Mouse (Mus musculus) granulocyte monocyte progenitor cell, adult 5-6 weeks (primary cell): ENCODE results near the gene Wdr90. TPM values are rescaled to one million over a fixed set of nuclear protein-coding genes. Genes with fewer than 3 reads are reported as not detected.

ENCODE experiments used
- ATAC-seq: replicated peaks from 2 replicates; pipeline ENCODE4 v1.8.0; 2016; ENCODE audit warnings: mild to moderate bottlenecking, moderate TSS enrichment, inconsistent platforms; ENCODE audit not compliant: poor library complexity, severe bottlenecking
- total RNA-seq, 2 experiments: library from RNA; stranded (forward) in 1 of 2; stranded (reverse) in 1 of 2; fragments of 200-712, 200-1000 nt in 1 of 2; fragments of >200 nt in 1 of 2; fragmentation: Nextera tagmentation in 1 of 2; gene quantifications; 2 replicates each; pipeline ENCODE4 v1.2.3; 2014 to 2017

Gene Wdr90
- total RNA-seq (2014; fragmentation: Nextera tagmentation), result 64.7 and 66.9 TPM in 2 replicates
- total RNA-seq (2017), result 11.8 and 15.0 TPM in 2 replicates

DNA sequence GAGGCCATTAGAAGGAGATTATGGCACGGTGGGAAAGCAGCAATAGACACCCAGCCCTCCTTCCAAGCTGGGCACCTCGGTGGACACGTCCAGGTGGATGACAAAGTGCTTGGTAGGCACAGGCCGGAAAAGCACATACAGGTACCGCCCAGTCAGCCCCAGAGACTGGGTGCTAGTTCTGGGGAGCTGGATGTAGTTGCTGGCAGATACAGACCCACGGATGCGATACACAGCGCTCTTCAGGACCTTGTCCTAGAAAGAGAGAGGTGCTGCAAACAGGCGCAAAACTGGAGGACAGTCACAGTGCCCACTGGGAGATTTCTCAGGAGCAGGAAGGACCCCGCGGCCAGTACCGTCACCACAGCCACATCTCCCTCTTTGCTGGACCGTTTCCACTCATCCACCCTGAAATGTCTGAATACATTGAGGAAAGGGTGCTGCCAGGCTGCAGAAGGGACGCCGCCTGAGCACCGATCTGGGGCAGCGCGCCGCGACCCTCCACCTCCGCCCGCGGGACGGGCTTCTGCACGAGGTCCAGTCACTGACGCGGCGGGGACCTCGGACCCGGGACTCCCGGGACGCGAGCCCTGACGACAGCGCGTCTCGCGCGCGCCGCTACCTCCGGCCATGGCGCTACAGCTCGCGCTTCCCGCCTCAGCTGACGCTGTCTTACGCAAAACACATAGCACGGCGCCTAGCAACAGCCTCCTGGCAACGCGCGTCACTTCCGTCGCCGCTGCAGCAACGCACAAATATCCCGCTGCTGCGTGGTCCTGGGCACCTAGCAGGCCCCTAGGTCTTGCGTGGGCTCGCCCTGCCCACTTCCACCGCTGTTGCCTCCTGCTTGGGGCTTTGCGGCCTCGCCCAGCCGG lies at the start of gene Wdr90:
Gene Wdr90, minus strand, starts transcription at position 670 of the 872 bp plus-strand sequence.
- peak; percentile 97 for ATAC-seq

DNA sequence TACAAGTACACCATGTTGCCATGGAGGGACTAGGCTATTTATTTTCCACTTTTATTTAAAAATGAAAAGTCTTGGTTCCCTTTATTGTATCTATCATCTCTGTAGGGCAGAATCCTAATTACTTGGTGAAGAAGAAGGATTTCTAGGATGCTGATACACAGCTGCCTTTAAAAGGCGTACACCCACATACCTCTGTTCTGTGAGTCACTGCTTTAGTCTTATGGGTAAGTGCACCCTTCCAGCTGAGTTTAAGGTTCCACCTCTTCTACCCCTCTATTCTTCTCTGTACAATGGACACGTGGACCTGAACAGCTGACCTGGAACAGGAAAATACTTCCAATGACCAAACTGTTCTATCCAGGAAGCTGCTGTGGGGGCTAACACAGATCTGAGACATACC lies 46.3 kb upstream of the Wdr90 start:
- no peak for ATAC-seq

DNA sequence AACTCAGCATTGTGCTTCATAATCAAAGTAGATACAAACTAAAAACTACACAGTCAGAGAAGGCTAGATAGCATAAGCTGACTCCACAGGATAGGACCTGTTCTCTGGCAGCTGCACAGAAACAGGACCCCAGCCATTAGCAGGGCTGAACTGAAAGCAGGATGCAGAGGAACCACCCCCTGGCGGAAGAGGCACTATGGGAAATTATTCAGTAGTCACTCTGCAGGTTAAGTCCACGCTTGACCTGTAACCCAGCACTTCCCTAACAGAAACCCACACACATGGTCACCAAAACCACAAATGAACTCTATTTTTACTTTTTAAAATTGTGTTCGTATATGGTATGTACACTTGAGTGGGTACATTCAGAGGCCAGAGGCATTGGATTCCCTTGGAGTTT lies 41.8 kb upstream of the Wdr90 start:
- no peak for ATAC-seq

DNA sequence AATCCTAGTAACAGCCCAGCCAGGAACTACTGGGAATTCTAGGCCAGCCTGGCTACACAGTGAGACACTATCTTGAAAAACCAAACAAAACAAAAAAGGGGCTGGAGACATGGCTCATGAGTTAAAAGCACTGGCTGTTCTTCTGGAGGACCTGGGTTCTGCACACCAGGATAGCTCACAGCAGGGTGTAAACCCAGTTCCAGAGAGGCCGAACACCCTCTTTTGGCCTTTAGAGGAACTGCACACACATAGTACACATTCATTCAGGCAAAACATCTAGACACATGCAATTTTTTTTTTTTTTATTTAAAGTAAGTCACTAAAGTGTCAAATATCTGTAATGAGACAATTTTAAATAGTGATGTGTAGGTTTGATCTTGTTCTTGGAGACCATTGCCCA lies 38.9 kb upstream of the Wdr90 start:
- no peak for ATAC-seq

DNA sequence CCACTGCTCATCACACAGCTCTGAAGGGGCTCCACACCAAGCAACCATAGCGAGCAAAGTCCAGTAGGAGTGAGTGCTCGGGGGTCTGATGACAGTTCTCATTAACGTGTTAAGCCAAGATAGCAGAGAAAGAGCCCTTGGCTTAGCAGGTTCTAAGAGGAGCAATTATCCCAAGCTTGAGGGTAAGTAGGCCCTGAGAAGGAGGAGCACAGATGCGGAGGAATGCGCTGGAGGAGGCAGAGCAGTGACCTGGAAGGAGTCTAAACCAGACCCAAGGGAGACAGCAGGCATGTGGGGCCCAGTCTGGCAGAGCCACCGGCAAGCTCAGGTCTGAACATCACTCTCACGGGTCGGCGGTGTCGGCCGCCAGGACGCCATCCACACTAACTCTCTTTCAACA lies 34.6 kb upstream of the Wdr90 start:
- no peak for ATAC-seq

DNA sequence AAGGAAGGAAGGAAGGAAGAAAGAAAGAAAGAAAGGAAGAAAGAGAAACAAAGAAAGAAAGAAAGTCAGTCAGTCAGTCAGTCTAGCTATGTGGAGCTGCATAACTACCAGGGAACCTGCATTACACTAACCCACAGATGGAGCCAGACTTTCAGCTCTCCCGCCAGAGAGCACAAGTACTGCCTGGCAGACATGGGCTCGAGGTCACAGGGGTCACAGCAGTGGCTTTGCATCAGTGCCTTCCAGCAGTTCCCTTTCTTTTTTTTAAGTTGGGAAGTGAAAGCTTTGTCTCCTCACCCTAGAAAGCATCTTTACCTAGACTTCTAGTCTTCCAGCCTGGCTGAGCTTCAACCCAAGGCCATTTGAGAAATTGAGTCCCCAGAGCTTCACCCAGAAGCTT lies 34.1 kb upstream of the Wdr90 start:
- ATAC-seq, result peak; percentile 27; the same call in 1 of the 2 replicates

DNA sequence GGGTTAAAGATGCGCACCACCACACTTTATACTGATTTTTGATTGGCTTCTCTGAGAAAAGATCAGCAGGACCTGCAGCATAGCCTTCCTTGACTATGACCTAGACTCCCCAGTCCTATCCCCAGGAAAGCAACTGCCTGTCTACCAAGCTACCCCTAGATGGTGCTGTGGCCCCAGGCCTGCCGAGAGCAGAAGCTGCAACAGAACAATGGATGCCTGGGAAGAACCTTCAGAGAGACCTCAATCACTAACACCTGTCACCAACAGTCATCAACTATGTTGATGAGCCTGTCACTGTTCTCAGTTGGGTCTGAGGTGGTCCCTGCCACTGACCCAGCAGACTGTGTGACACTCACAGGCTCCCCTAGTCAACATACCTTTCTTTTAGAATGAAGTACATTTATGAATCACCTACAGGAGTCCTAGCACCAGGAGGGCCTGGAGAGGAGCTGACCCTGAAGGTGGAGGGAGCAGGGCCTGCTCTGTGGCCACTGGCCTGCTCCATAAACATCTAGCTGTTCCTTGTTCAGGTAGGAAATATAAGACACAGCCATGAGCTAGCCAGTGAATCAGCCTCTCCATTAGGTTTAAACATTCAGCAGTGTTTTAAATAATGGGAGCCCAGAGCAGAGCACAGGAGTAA lies 32.8 kb upstream of the Wdr90 start:
- peak; percentile 85 for ATAC-seq

DNA sequence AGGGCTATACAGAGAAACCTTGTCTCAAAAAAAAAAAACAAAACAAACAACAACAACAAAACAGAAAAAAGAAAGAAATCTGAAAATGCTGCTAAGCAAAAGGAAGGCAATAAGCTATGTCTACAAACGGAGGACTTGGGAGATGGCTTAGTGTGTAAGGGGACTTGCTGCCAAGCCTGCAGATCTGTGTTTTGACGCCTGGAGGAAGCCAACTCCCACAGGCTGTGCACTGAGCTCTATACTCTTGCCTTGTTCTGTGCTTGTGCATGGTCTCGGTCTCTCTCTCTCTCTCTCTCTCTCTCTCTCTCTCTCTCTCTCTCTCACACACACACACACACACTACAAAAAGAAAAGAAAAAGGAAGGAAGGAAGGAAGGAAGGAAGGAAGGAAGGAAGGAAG lies 27.5 kb upstream of the Wdr90 start:
- ATAC-seq, result no peak

DNA sequence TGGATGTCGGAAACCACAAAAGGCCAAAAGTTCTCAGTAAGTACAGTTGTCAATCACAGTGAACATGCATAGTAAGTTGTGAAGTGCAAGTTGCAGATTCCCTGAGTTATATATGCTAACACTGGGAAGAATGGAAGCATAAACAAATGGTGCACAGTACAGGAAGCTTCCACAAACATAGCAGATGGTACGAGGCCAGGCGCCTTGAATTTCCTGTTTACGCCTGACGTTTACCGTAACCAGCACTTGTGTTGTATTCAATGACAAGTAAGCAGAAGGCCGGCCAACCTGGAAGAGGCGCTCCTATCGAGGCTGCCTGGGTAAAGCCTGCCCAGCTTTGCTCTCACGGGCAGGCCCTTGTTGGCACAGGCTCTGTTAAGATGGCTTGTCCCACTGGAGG lies 26.2 kb upstream of the Wdr90 start:
- ATAC-seq, result no peak

DNA sequence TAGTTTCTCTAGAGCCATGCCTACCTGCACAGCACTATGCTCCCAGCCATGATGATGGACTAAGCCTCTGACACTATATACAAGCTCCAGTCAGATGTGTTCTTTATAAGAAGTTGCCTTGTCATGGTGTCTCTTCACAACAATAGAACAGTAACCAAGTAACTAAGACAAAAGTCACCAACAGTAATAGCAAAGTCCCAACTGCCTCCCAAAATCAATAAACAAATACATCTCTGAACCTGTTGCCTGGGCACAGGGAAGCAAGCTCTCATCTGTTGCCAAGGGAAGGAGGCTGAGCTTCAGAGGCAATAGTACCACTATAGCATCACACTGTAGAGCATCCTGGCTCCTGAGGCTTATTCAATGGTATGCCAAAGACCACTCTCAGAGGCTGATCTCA lies 25.5 kb upstream of the Wdr90 start:
- no peak for ATAC-seq

DNA sequence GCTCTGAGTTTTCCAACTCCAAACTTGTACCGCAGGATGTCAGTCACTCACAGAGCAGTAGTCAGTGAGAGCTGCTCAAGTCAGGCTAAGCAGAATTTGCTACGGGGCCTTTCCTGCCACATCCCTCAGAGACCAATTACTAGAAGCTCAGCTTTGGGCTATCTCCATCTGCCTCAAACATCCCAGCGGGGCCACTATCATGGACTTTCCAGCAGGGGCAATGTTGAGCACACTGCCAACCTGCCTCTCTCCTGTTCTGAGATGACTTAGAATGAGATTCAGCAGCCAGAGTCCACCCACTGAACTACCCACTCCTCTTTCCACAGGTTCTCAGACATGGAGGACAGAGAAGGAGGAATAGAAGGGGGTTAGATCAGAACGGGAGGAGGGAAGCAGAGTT lies 24.3 kb upstream of the Wdr90 start:
- ATAC-seq, result peak; percentile 33; the same call in 1 of the 2 replicates

DNA sequence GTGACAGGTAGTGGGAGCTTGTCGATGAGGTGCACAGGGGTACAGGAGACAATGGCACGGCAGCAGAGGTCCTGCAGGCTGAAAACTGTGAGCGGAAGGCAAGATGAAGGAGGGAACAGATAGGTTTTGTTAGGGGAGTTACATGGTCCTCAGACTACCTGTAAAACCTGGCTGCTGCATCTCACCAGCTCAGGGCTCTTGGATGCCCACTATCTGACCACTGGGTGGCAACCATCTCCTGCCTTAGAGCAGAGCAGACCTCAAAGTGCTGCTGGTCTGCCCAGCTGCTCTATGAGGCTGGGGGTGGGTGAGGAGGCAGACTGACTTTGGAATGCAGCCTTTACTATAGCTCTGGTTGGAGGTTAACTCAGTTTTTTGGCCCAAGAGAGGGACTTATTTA lies 22.5 kb upstream of the Wdr90 start:
- ATAC-seq, result no peak

DNA sequence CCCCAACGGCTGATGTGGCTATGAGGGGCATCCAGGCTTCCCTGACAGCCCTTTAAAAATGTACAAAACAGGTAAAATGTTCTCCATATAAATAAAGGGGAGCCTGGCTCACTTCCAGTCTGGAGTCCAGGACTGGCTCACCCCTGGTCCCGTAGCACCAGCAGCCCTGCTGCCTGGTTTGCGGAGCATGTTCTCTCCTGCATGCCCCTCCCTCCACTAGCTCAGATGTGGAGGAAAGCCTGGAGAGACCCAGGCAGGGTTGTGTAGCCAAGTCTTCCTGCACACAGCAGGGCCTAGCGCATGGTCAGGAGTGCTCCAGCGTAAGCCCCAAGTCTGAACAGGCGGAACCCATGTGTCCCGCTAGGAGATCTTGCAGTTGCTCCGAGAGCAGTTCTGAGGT lies 22.0 kb upstream of the Wdr90 start:
- no peak for ATAC-seq

DNA sequence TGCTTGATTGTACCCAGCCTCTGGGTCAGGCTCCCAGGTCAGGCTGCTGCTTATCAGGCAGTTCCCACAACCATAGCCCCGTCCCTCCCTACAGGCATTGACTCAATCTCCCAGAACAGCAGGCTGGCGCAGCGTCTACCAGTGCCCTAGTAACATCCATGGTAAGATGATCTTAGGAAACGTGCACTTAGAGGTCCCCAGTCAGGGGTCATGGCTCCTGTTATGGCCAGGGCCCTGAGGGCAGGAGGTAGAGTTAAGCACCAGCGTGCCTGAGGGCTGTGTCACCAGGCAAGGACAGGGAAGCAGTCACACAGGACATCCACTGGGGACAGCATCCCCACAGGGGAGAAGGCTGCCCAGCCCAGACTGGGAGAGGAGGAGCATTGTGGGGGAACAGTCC lies 21.0 kb upstream of the Wdr90 start:
- ATAC-seq, result no peak

DNA sequence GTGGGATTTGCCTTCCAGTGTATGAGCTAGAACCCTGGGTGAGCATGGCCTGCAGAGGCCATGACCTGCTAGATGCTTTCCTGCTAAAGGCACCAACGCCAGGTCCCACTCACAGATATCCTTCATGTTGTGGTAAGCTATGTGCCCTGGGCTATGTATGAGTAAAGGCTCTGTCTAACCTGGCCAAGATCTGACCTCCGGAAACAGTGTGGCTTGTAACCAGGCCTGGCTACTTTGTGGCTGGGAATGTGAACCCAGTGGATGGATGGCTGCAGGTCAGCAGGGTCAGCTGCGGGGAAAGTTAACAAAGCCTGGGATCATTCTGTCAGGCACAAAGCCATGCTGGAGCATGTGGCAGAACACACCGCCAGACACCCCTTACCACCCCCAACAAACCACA lies 20.4 kb upstream of the Wdr90 start:
- ATAC-seq, result no peak

DNA sequence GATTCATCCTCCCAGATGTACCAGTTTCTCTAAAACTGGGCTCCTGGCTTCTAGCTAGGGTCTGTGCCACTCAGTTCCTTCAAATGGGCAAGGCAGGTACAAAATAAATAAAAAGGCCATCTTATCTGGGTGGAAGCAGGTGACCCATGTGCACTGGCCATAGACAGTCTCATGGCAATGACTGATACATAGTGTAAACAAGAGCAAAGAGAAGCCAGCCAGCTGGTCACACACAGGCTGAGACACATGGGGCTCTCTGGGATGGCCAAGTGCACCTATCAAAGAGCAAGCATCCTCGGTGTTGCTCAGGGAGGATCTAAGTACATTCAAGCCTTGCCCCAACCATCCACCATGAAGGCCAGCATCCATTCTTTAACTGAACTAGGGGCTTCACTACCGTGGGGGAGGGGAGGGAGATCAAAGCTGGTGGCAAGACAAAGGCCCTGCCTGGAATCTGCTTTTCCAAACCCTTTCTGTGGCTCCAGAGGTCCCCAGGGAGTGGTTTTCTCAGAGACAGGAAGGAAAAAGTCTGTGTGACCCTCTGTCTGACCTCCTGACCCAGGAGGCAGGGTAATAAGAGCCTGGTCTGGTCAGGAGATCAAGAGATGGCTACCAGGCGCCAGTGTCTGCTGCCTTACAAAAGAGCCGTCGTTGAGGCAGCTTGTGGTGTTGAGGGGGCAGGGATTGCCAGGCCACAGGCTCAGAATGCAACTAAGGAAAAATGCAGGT lies 19.8 kb upstream of the Wdr90 start:
- no peak for ATAC-seq

DNA sequence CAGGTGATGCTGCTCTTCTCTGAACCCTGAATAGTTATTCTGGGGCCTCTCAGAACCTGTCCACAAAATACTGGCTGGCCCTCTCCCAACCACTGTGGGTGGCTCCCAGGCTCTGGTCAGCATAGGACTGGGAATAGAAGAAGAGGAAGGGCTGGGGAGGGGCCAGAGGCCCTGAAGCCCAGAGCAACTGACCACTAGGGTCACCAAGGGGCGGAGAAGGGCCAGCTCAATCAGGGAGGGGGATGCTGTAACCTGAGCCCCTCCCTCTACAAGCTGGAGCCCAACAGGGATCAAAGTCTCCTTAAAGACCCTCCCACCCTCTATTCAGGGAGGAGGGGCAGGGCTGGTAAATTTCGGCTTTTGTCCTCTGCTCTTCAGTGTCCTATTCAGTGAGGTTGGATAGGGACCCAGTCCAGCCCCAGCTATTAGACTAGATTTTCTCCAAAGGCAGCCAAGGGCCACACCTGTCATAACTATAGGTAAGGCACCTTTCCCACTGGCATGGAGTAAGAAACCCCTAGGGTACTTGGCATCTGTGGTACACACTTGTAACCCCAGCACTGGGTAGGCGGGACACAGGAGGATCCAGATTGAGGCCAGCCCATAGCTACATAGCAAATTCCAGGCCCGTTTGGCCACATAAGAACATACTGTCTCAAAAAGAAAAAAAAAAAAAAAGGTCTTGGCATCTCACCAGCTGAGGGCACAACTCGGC lies 19.1 kb upstream of the Wdr90 start, which contains the start of gene Wfikkn1:
Gene Wfikkn1, minus strand, starts transcription at position 663 of the 715 bp plus-strand sequence.
- no peak for ATAC-seq

DNA sequence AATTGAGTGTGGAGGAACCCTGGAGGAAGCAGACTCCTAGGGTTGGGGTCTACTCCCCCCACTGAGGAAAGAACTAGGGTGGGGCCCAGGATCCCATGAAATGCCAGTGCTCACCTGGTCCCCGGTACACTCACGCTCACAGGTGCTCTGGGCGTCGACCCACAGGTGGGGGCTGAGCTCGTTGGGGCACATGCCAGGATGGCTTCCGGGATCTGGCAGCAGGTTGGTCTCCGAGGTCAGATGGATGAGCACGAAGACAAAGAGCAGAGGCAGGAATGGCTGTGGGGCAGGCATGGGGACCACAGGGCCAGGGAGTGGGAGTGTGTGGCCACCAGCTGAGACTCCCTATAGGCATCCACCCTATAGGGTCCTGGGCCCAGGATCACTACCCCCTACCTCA lies 18.4 kb upstream of the Wdr90 start:
- ATAC-seq, result no peak

DNA sequence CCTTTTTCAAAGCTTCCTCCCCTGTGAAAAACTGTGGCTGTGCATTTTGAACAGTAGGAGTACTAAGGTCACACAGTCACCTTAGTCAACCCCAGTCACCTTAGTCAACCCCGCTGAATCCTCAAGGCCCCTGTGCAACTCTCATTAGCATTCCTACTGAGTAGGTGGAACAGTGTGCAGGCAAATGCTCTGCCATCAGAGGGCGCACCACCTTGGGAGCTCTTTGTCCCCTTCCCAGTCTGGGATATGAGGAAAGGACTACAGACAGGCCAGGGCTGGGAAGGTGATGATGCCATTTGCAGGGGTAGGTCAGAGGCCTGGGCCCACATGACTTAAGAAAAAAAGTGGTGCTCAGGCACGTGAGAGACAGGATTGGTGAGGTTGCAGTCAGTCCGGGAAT lies 18.0 kb upstream of the Wdr90 start:
- ATAC-seq, result no peak

DNA sequence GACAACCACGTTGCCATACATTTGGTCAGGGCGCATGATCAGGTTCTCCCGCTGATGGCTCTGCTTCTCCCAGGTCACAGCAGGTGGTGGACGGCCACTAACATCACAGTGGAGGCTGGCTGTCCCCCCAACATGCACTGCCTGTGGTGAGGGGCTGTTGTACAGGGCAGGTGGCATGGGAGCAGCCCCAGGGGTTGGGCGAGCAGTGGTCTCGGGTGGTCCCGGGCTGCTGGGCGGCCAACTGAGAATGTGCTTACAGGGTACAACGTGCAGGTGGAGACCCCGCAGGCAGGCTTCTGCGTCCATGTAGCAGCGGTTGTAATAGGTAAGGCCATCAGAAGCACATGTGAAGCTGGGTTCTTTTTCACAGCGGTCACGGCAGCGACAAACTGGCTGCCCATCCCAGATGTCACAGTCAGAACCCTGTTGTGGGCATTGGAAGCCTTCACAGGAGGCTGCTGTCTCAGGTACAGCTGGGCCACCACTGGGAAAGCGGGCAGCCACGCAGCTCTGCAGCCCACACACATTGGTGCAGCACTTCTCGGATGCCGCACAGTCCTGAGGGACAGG lies 17.4 kb upstream of the Wdr90 start:
- ATAC-seq, result no peak
